Mouse (Mus musculus) forebrain, embryonic 15.5 days (tissue): ENCODE data around the gene Milr1. TPM values are rescaled to one million over a fixed set of nuclear protein-coding genes. Genes with fewer than 3 reads are reported as not detected.
"Not testable (repeated sequence)": the region's sequence is repeated elsewhere in the genome, so short reads cannot be mapped to it uniquely, and the experiment has no call there.

Source experiments
- ATAC-seq: fragments of 200-750 bp; cut with Nextera tagmentation; replicated peaks from 2 replicates; pipeline ENCODE4 v1.8.0; 2017; ENCODE audit warnings: mild to moderate bottlenecking, moderate TSS enrichment, moderate library complexity
- H3K27ac ChIP-seq: fragments of 300-500 bp; sonication (generic); replicated peaks from 2 replicates; pipeline ENCODE4 v1.5.1; 2015; ENCODE audit warnings: mild to moderate bottlenecking, inconsistent platforms
- H3K27me3 ChIP-seq: fragments of 300-500 bp; sonication (generic); 2 replicates; pipeline ENCODE4 v1.6.1; 2015; ENCODE audit warnings: inconsistent platforms
- H3K36me3 ChIP-seq: fragments of 300-500 bp; sonication (generic); 2 replicates; pipeline ENCODE4 v1.6.1; 2015; ENCODE audit warnings: mild to moderate bottlenecking, inconsistent platforms
- H3K4me1 ChIP-seq: fragments of 300-500 bp; sonication (generic); 2 replicates; pipeline ENCODE4 v1.6.1; 2015; ENCODE audit warnings: inconsistent platforms
- H3K4me2 ChIP-seq: fragments of 300-500 bp; sonication (generic); replicated peaks from 2 replicates; pipeline ENCODE4 v1.6.1; 2015; ENCODE audit warnings: mild to moderate bottlenecking, inconsistent platforms
- H3K4me3 ChIP-seq: fragments of 300-500 bp; sonication (generic); 2 replicates; pipeline ENCODE4 v1.5.1; 2015; ENCODE audit warnings: mild to moderate bottlenecking, inconsistent platforms
- H3K9ac ChIP-seq: fragments of 300-500 bp; sonication (generic); replicated peaks from 2 replicates; pipeline ENCODE4 v1.6.1; 2015; ENCODE audit warnings: mild to moderate bottlenecking, inconsistent platforms
- H3K9me3 ChIP-seq: fragments of 300-500 bp; sonication (generic); 2 replicates; pipeline ENCODE4 v1.6.1; 2016; ENCODE audit warnings: inconsistent platforms
- WGBS: fragments of 180-500 bp; shearing (Covaris S2); methylation state at CpG from one replicate; pipeline ENCODE4 v1.1.7; 2015; ENCODE audit warnings: mixed read lengths; 5-methylcytosine and 5-hydroxymethylcytosine counted together
- polyA plus RNA-seq: library from polyadenylated mRNA; unstranded; fragments of >200 nt; fragmentation: Nextera tagmentation; extraction: Ambion mirVana; gene quantifications from 2 replicates; pipeline ENCODE4 v1.2.1, GENCODE M21; 2015

Gene Milr1
- polyA plus RNA-seq, 1 experiment from 2014 or later = 0.52 TPM

GRCm38 (mm10) chr11:106720379-106720778 is 30.6 kb upstream of the Milr1 start:
- H3K9me3 ChIP-seq = no peaks in the 10 kb centered on the region
- 89% methylated on average over 8 of the region's 8 CpGs for WGBS

DNA sequence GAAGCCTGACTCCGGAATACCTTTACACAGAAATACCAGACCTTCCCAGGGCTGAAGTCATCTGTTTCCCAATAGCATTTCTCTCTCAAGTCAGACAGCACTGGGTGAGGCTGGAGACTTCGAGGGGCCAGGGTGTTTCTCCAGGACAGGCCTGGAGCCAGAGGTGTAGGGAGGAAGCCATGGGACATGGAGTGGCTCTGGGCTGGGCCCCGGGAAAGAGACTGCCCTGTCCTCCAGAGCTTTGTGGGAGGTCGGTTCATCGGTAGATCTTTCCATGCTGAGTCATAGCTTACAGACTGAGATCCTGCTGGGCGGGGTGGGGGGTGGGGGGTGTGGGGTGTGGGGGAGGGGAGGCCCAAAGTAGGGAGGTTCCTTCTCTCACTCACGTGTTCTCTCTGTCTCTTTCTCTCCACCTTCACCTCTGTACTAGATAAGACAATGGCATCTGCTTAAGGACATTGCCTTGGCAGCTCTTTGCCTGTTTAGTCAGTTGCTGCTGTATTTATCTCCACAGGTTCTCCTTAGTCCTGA is 28.1 kb upstream of the Milr1 start:
- Histone ChIP-seq H3K27ac (no peak overlapping the region), H3K36me3 (no peaks in the 10 kb centered on the region), H3K27me3 (no peaks in the 10 kb centered on the region), H3K9ac (no peak overlapping the region), H3K9me3 (no peaks in the 10 kb centered on the region), H3K4me3 (no peak overlapping the region), H3K4me2 (no peak overlapping the region), H3K4me1 (no peaks in the 10 kb centered on the region)
- 40% methylated on average over 7 of the region's 7 CpGs for WGBS
- ATAC-seq = no peak

More at GRCm38 (mm10) chr11:106720379-106720778, 30.6 kb upstream of the Milr1 start:
- Histone ChIP-seq H3K4me3 (no peak overlapping the region), H3K27ac (no peak overlapping the region), H3K27me3 (no peaks in the 10 kb centered on the region), H3K4me2 (no peak overlapping the region), H3K9ac (no peak overlapping the region), H3K4me1 (no peaks in the 10 kb centered on the region), H3K36me3 (no peaks in the 10 kb centered on the region)
- ATAC-seq = no peak

- Histone ChIP-seq H3K4me2 (no peak overlapping the region), H3K4me3 (no peak overlapping the region)
These were observed 27.4 kb upstream of the Milr1 start for GRCm38 (mm10) chr11:106723611-106724125.

DNA sequence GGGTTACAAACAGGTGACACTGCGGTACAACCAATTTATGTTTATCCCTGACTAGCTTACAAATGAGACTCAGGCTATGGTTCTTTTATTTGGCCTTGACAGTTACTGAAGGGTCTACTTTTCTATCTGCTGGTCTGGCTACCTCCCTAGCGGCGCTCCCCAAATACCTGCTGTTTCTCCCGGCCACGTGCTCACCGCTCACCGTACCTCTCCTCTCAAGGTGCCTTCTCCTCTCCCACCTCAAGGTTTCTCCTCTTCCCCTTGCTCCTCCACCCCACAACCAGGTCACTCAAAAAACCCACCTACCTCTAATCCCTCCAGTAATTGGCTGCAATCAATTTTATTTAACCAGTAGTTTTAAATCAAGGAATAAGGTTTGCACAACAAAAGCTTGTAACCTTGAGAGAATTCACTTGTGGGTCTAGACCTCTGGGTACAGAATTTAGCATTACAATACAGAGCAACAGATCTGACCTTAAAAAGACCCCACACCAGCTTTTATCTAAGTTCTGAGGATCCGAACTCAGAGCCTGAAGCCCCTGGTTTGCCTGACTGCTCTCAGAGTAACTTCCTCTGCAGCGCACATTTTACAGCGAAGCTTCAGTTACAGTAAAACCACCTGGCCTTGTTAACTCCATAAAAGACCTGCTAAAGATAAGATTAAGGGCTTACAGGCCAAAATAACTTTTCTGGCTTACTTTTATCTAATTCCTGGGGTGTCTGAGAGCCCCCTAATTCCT is 26.7 kb upstream of the Milr1 start:
- no peaks in the 10 kb centered on the region for H3K9me3 ChIP-seq
- ATAC-seq = no peak
- H3K9ac ChIP-seq = no peak overlapping the region
- no peak overlapping the region for H3K4me3 ChIP-seq
- no peak overlapping the region for H3K27ac ChIP-seq
- no peaks in the 10 kb centered on the region for H3K36me3 ChIP-seq
- 91% methylated on average over 10 of the region's 10 CpGs for WGBS
- H3K4me2 ChIP-seq = no peak overlapping the region
- no peaks in the 10 kb centered on the region for H3K27me3 ChIP-seq
- H3K4me1 ChIP-seq = no peaks in the 10 kb centered on the region

More at GRCm38 (mm10) chr11:106723611-106724125, 27.4 kb upstream of the Milr1 start:
- H3K9me3 ChIP-seq = no peaks in the 10 kb centered on the region
- no peak overlapping the region for H3K27ac ChIP-seq
- H3K27me3 ChIP-seq = no peaks in the 10 kb centered on the region
- H3K4me1 ChIP-seq = no peaks in the 10 kb centered on the region
- ATAC-seq = no peak
- H3K36me3 ChIP-seq = no peaks in the 10 kb centered on the region
- WGBS = 82% methylated on average over 15 of the region's 15 CpGs
- H3K9ac ChIP-seq = no peak overlapping the region

GRCm38 (mm10) chr11:106724916-106725235 is 26.1 kb upstream of the Milr1 start:
- H3K36me3 ChIP-seq, H3K27ac ChIP-seq, ATAC-seq, H3K4me2 ChIP-seq, H3K9ac ChIP-seq, H3K4me1 ChIP-seq, H3K9me3 ChIP-seq, H3K27me3 ChIP-seq, H3K4me3 ChIP-seq: not testable (repeated sequence)
- 97% methylated on average over 9 of the region's 9 CpGs for WGBS

- H3K4me1 ChIP-seq = no peaks in the 10 kb centered on the region
- H3K36me3 ChIP-seq = no peaks in the 10 kb centered on the region
- no peak overlapping the region for H3K27ac ChIP-seq
- no peak overlapping the region for H3K9ac ChIP-seq
- H3K4me3 ChIP-seq = no peak overlapping the region
- 28% methylated on average over 5 of the region's 5 CpGs for WGBS
- H3K27me3 ChIP-seq = no peaks in the 10 kb centered on the region
- H3K9me3 ChIP-seq = no peaks in the 10 kb centered on the region
- no peak for ATAC-seq
- H3K4me2 ChIP-seq = no peak overlapping the region
These were observed 23.1 kb upstream of the Milr1 start for GRCm38 (mm10) chr11:106727967-106728366.

DNA sequence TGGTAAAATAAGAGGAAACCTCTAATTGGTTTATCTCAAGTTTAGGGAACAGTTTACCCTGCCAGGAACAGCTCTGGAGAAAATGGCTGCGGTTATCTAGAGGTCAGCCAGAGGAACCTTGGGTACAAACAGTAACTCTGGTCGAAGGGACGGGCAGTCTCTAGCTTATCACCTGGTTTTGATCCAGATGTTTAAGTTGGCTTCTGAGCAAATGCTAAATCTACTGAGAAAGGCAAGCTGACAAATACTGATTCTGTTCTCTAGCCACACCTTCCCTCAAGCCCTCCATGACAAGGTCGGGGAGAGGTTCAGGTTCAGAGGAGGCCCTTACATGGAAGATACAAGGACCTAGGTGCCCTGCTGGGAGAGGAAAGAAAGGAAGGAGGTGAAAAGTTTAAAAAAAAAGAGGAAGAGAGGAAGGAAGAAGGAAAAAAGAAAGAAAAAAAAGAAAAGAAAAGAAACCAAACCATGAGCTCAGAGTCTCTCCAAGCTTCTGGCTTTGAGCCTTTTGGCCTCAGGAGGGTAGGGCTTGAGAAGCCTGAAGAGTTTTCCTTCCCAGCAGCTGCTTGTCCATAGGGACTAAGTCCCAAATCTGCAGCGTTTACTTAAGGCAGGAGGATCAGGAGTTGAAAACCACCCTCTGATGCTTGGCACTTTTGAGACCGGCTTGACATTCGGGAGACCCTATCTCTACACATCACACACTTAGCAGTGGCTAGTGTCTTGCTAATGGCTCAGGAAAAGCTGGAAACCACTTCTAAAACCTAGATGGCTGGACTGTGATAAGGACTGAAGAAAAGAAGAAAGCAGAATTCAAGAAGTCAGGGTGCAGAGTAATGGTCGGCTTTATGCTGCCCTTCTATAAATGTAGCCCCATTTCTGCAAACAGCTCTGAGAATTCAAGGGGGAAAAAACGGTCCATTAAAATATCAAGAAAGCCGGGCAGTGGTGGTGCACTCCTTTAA is 22.3 kb upstream of the Milr1 start:
- Histone ChIP-seq H3K9ac (no peak overlapping the region), H3K27me3 (no peaks in the 10 kb centered on the region), H3K4me1 (no peaks in the 10 kb centered on the region), H3K4me2 (no peak overlapping the region), H3K4me3 (no peak overlapping the region), H3K36me3 (no peaks in the 10 kb centered on the region), H3K27ac (no peak overlapping the region), H3K9me3 (no peaks in the 10 kb centered on the region)
- no peak for ATAC-seq
- WGBS = 83% methylated on average over 10 of the region's 10 CpGs

DNA sequence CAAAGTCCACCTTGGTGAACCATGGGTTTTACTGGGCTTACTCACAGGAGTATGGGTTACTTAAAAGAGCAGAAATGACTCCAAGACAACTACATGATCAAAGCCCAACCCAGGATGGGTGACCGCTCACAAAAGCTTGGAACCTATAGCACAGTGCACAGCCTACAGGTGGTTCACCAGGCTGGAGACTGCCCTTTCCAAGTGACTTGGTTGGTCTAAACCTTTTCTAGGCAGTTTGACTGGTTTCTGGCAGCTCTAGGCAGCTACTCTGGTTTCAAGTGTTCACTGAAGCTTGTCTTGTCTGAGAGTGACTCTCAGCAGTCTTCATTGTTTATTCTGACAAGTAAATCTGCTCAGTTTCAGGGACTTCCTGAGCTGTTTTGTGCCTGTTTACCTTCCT is 21.4 kb upstream of the Milr1 start:
- no peak overlapping the region for H3K4me3 ChIP-seq
- ATAC-seq = no peak
- no peaks in the 10 kb centered on the region for H3K4me1 ChIP-seq
- no peak overlapping the region for H3K27ac ChIP-seq
- no peak overlapping the region for H3K9ac ChIP-seq
- H3K4me2 ChIP-seq = no peak overlapping the region
- H3K27me3 ChIP-seq = no peaks in the 10 kb centered on the region
- H3K9me3 ChIP-seq = no peaks in the 10 kb centered on the region
- H3K36me3 ChIP-seq = no peaks in the 10 kb centered on the region
- WGBS = 97% methylated on average over 1 of the region's 1 CpGs

DNA sequence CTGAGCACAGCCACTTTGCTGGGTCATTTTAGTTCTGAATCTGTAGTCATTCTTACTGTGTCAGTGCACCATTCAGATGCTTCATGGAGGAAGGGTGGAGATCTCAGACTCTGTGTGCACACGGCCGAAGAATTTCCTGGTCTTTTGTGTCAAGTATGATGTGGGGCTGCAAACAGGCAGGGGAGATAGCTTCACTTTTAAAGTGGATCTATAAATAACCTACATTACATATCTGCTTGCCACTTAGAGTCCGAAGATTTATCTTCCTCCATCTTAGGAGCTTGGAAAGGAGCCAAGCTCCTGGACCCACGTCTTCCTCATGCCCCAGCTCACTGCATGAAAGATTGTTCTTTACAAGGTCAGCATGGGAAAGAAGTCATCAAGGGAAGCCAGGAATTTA is 20.3 kb upstream of the Milr1 start:
- H3K27ac ChIP-seq = no peak overlapping the region
- H3K9ac ChIP-seq = no peak overlapping the region
- ATAC-seq = no peak
- no peaks in the 10 kb centered on the region for H3K9me3 ChIP-seq
- WGBS = 87% methylated on average over 4 of the region's 4 CpGs
- no peak overlapping the region for H3K4me3 ChIP-seq
- no peaks in the 10 kb centered on the region for H3K27me3 ChIP-seq
- no peak overlapping the region for H3K4me2 ChIP-seq
- H3K36me3 ChIP-seq = no peaks in the 10 kb centered on the region
- no peaks in the 10 kb centered on the region for H3K4me1 ChIP-seq

- no peak overlapping the region for H3K4me2 ChIP-seq
- no peaks in the 10 kb centered on the region for H3K9me3 ChIP-seq
- H3K4me1 ChIP-seq = peaks cover 18% of the 10 kb centered on the region
- no peaks in the 10 kb centered on the region for H3K27me3 ChIP-seq
- H3K9ac ChIP-seq = no peak overlapping the region
- 41% methylated on average over 3 of the region's 3 CpGs for WGBS
- no peaks in the 10 kb centered on the region for H3K36me3 ChIP-seq
- ATAC-seq = no peak
- no peak overlapping the region for H3K4me3 ChIP-seq
- H3K27ac ChIP-seq = peak overlapping the region; percentile 82
These were observed 14.4 kb upstream of the Milr1 start for GRCm38 (mm10) chr11:106736614-106737013.

DNA sequence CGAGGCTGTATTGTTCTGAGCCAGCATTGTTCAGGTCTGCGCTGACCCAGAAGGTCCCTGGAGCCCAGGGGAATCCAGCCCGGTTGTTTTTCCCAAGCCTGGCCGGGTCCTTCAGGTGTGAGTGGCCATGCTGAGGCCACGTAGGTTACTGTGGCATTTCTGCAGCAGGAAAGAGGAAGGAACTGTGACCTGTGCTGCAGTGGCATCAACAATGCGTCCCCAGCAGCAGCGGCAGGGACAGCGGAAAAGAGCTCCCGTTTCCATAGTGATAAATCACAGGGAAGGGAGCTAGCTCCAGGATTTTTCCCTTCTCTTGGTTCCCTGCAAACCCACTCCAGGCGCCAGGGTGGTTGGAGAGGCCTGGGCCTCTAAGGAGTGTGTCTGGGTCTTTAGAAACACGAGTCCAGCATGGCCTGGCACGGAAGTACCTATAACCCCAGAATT is 13.8 kb upstream of the Milr1 start:
- Histone ChIP-seq H3K4me2 (peak overlapping the region; percentile 25; the same call in 1 of the 2 replicates), H3K27ac (peak overlapping the region; percentile 82), H3K4me1 (peaks cover 18% of the 10 kb centered on the region), H3K4me3 (no peak overlapping the region), H3K9me3 (no peaks in the 10 kb centered on the region), H3K27me3 (no peaks in the 10 kb centered on the region), H3K36me3 (no peaks in the 10 kb centered on the region), H3K9ac (peak overlapping the region; percentile 29)
- ATAC-seq = peak; percentile 70
- WGBS = 6% methylated on average over 12 of the region's 12 CpGs

DNA sequence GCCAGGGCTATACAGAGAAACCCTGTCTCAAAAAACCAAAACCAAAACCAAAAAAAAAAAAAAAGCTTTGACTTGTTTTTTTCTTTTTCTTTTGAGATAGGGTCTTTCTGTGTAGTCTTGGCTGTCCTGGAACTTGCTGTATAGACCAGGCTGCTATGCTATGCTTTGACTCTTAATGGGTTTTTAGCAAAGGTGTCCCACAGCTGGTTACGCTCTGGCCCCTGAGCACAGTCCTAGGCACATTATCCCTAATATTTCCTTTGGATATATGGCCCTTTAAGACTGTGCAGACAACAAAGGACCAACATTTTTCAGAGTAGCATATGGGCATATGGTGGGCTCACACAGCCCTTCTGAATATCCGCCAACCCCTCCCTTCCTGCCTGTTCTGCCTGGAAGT is 11.9 kb upstream of the Milr1 start:
- no peaks in the 10 kb centered on the region for H3K36me3 ChIP-seq
- H3K4me2 ChIP-seq = no peak overlapping the region
- peaks cover 18% of the 10 kb centered on the region for H3K4me1 ChIP-seq
- no peak overlapping the region for H3K9ac ChIP-seq
- no peaks in the 10 kb centered on the region for H3K27me3 ChIP-seq
- WGBS = 91% methylated on average over 2 of the region's 2 CpGs
- H3K27ac ChIP-seq = no peak overlapping the region
- no peak for ATAC-seq
- H3K9me3 ChIP-seq = no peaks in the 10 kb centered on the region
- no peak overlapping the region for H3K4me3 ChIP-seq
